Mouse (Mus musculus) kidney, adult 2 months (tissue): ENCODE results near the gene Ass1. TPM values are rescaled to one million over a fixed set of nuclear protein-coding genes. Genes with fewer than 3 reads are reported as not detected.

ENCODE experiments used
- DNase-seq: peaks from one replicate; pipeline ENCODE4 v3.0.0; 2021
- H3K27ac ChIP-seq: fragments of 200-500 bp; 2 replicates; pipeline ENCODE4 v1.5.1; 2012; ENCODE audit warnings: low read depth, low read length, control low read depth, inconsistent platforms; ENCODE audit not compliant: insufficient read depth
- H3K27me3 ChIP-seq: fragments of 200-500 bp; replicated peaks from 2 replicates; pipeline ENCODE4 v1.6.1; 2012; ENCODE audit warnings: mild to moderate bottlenecking, moderate library complexity, low read length, inconsistent platforms; ENCODE audit not compliant: control insufficient read depth, insufficient read depth
- H3K36me3 ChIP-seq: fragments of 200-500 bp; 2 replicates; pipeline ENCODE4 v1.6.1; 2012; ENCODE audit warnings: mild to moderate bottlenecking, moderate library complexity, low read length, inconsistent platforms; ENCODE audit not compliant: control insufficient read depth, insufficient read depth
- H3K4me1 ChIP-seq: fragments of 200-500 bp; 2 replicates; pipeline ENCODE4 v1.6.1; 2011; ENCODE audit warnings: low read length; ENCODE audit not compliant: control insufficient read depth, insufficient read depth
- H3K4me3 ChIP-seq: fragments of 200-500 bp; 2 replicates; pipeline ENCODE4 v1.5.1; 2011; ENCODE audit warnings: mild to moderate bottlenecking, low read depth, low read length, control low read depth; ENCODE audit not compliant: insufficient read depth
- CTCF ChIP-seq: fragments of 200-500 bp; conservative IDR thresholded peaks from 2 replicates; pipeline ENCODE4 v1.5.1; 2011; ENCODE audit warnings: low read depth, mild to moderate bottlenecking, control low read depth, low read length, moderate library complexity, mixed read lengths; ENCODE audit not compliant: insufficient read depth, insufficient read length
- POLR2A ChIP-seq: fragments of 200-500 bp; IDR thresholded peaks from one replicate; pipeline ENCODE4 v1.6.1; 2011; ENCODE audit warnings: low read depth, low read length, control low read depth
- WGBS: fragments of 180-500 bp; shearing (Covaris S2); methylation state at CpG from one replicate; pipeline ENCODE4 v1.1.7; 2018; 5-methylcytosine and 5-hydroxymethylcytosine counted together
- polyA plus RNA-seq: library from polyadenylated mRNA; depleted of rRNA; stranded (reverse); fragments of >200 nt; gene quantifications from 2 replicates; pipeline ENCODE4 v1.2.3, GENCODE M21; 2012

Gene Ass1
- polyA plus RNA-seq, 1 experiment: 2,656 TPM

DNA sequence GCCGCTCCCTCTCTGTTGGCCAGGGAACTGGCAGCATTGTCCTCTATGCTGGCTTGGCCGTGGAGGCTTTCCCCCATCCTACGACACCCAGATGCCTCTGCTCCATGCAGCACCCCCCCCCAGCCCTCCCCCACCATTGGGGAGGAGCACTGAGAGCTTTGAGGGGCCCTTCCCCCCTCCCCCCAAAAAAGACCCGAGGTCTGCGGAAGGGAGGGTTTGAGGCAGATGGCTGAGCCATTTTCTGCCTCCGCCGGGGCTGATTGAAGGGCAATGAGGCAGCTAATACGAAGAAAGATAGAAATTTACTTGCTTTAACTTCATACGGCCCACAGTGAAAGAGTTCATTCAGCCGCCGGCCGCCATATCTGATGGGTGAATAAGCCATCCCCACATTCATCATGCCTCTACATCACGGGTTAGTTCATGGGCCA, 25.1 kb downstream of the Ass1 start:
- Histone ChIP-seq H3K27me3 (no peaks in the 10 kb centered on the region), H3K4me3 (no peak overlapping the region), H3K36me3 (peaks cover 14% of the 10 kb centered on the region), H3K27ac (no peak overlapping the region), H3K4me1 (no peaks in the 10 kb centered on the region)
- WGBS: 55% methylated on average over 13 of the region's 13 CpGs
- TF ChIP-seq POLR2A (no peak), CTCF (no peak)
- no peak for DNase-seq

- Histone ChIP-seq H3K27me3 (no peaks in the 10 kb centered on the region), H3K4me1 (no peaks in the 10 kb centered on the region), H3K27ac (no peak overlapping the region), H3K4me3 (no peak overlapping the region), H3K36me3 (peaks cover 16% of the 10 kb centered on the region; the same call in 1 of the 2 replicates)
- no peak for DNase-seq
- TF ChIP-seq POLR2A (no peak), CTCF (no peak)
- WGBS: 29% methylated on average over 1 of the region's 1 CpGs
Observed at GRCm38 (mm10) chr2:31496141-31496540, 26.1 kb downstream of the Ass1 start.

- H3K4me1 ChIP-seq: no peaks in the 10 kb centered on the region
- 58% methylated on average over 7 of the region's 7 CpGs for WGBS
- no peak overlapping the region for H3K4me3 ChIP-seq
- peaks cover 16% of the 10 kb centered on the region; the same call in 1 of the 2 replicates for H3K36me3 ChIP-seq
- TF ChIP-seq POLR2A: no peak
- no peak for TF ChIP-seq CTCF
- no peaks in the 10 kb centered on the region for H3K27me3 ChIP-seq
- no peak overlapping the region for H3K27ac ChIP-seq
- no peak for DNase-seq
Observed at GRCm38 (mm10) chr2:31497113-31497512, 27.1 kb downstream of the Ass1 start.

DNA sequence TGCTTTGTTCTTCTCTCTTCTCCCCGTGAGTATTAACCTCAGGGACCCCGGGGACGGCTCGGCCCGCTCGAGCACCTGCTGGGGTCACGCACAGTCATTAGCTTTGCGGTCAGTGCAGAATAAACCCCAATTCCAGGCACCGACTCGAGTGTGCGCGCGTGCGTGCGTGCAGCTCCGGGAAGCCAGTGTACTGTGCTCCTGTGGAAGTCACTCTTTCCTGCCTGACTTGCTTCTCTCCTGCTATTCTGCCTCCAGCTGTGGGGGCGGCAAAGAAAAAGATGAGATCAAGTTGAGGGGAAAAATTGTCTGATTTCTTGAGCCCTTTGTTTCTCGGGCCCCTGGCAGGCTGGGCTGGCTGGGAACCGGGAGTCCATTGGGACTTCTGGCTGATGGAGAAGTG, 27.6 kb downstream of the Ass1 start:
- Histone ChIP-seq H3K27ac (no peak overlapping the region), H3K27me3 (no peaks in the 10 kb centered on the region), H3K4me1 (no peaks in the 10 kb centered on the region), H3K4me3 (no peak overlapping the region), H3K36me3 (peaks cover 16% of the 10 kb centered on the region; the same call in 1 of the 2 replicates)
- no peak for TF ChIP-seq CTCF
- TF ChIP-seq POLR2A: no peak
- no peak for DNase-seq
- WGBS: 54% methylated on average over 19 of the region's 19 CpGs

GRCm38 (mm10) chr2:31499327-31500291, 29.6 kb downstream of the Ass1 start:
- 51% methylated on average over 21 of the region's 21 CpGs for WGBS
- no peak overlapping the region for H3K27ac ChIP-seq
- DNase-seq: no peak
- H3K27me3 ChIP-seq: no peaks in the 10 kb centered on the region
- H3K4me3 ChIP-seq: no peak overlapping the region
- TF ChIP-seq POLR2A (no peak), CTCF (no peak)
- no peaks in the 10 kb centered on the region for H3K4me1 ChIP-seq
- H3K36me3 ChIP-seq: peaks cover 21% of the 10 kb centered on the region; the same call in 1 of the 2 replicates

GRCm38 (mm10) chr2:31500292-31501204, 30.5 kb downstream of the Ass1 start:
- no peak for TF ChIP-seq CTCF
- TF ChIP-seq POLR2A: no peak
- no peaks in the 10 kb centered on the region for H3K4me1 ChIP-seq
- WGBS: 82% methylated on average over 24 of the region's 24 CpGs
- peaks cover 22% of the 10 kb centered on the region; the same call in 1 of the 2 replicates for H3K36me3 ChIP-seq
- H3K27ac ChIP-seq: no peak overlapping the region
- DNase-seq: no peak
- H3K27me3 ChIP-seq: no peaks in the 10 kb centered on the region
- no peak overlapping the region for H3K4me3 ChIP-seq
